ENCODE assay signal across 8 mouse cellular contexts in genomic region chr4:70311530-70311929, GRCm38 (mm10).
DNase-seq lines count a peak whose midpoint lies in the region; ATAC-seq lines count a peak whose summit lies in the region.

No protein-coding gene starts in this region.

- no peaks in the 10 kb centered on the region; the same call in 1 of the 2 replicates for H3K36me3 ChIP-seq in midbrain, embryonic 11.5 days (ENCODE audit: control insufficient read depth, insufficient read depth, low read length)
- H3K36me3 ChIP-seq in midbrain, embryonic 10.5 days, result peaks cover 44% of the 10 kb centered on the region

- WGBS in midbrain, embryonic 11.5 days, result 87% methylated on average over 5 of the region's 5 CpGs
- 94% methylated on average over 5 of the region's 5 CpGs for WGBS in midbrain, embryonic 10.5 days

- no peak overlapping the region for H3K4me3 ChIP-seq in midbrain, embryonic 11.5 days (ENCODE audit: low read depth, low read length)
- H3K4me3 ChIP-seq in midbrain, embryonic 10.5 days, result no peak overlapping the region

- no peak overlapping the region for H3K27ac ChIP-seq in midbrain, embryonic 11.5 days (ENCODE audit: low read depth, low read length)
- no peak overlapping the region for H3K27ac ChIP-seq in midbrain, embryonic 10.5 days (replicated peaks)

- H3K9me3 ChIP-seq in midbrain, embryonic 11.5 days (ENCODE audit: control insufficient read depth, low read length), result no peaks in the 10 kb centered on the region
- H3K9me3 ChIP-seq in midbrain, embryonic 10.5 days (replicated peaks), result no peaks in the 10 kb centered on the region

- no peaks in the 10 kb centered on the region for H3K27me3 ChIP-seq in midbrain, embryonic 11.5 days (ENCODE audit: control insufficient read depth, insufficient read depth, low read length)
- no peaks in the 10 kb centered on the region for H3K27me3 ChIP-seq in midbrain, embryonic 10.5 days (ENCODE audit: low read depth, poor library complexity, severe bottlenecking)

- no peaks in the 10 kb centered on the region for H3K4me1 ChIP-seq in midbrain, embryonic 11.5 days (ENCODE audit: control insufficient read depth, insufficient read depth, low read length)
- H3K4me1 ChIP-seq in midbrain, embryonic 10.5 days, result no peaks in the 10 kb centered on the region

- DNase-seq in midbrain, embryonic 11.5 days (ENCODE audit: low spot score, missing footprints), result no peak
- DNase-seq in midbrain, embryonic 10.5 days (ENCODE audit: low spot score), result no peak
- DNase-seq in cerebellum, postnatal 25 days, result peak; percentile 79 to 82
- DNase-seq in layer of hippocampus, adult 9-10 months (ENCODE audit: low spot score), result peak; percentile 48
- peak; percentile 26 for DNase-seq in retina, embryonic 14.5 days (ENCODE audit: low spot score)
- no peak for DNase-seq in kidney, postnatal 36 days
- no peak for DNase-seq in kidney, adult 8-10 months
- no peak for DNase-seq in gastrocnemius, postnatal 25 days

- H3K9ac ChIP-seq in midbrain, embryonic 11.5 days (ENCODE audit: low read length), result no peak overlapping the region

- ATAC-seq in midbrain, embryonic 11.5 days (ENCODE audit: low FRiP score), result 0 out of 2 replicates have a peak, but pooled peaks have one; percentile 27

- H3K4me2 ChIP-seq in midbrain, embryonic 11.5 days, result no peak overlapping the region

Comparison
In these comparisons a context has a peak if more than half of its experiments do, and no peak if none do; other contexts are left out.
1. DNase-seq: peak in cerebellum, postnatal 25 days (2 of 2), layer of hippocampus, adult 9-10 months (single experiment) and retina, embryonic 14.5 days (single experiment); none in midbrain, embryonic 11.5 days (single experiment), midbrain, embryonic 10.5 days (single experiment), kidney, postnatal 36 days (0 of 2), kidney, adult 8-10 months (0 of 2) and gastrocnemius, postnatal 25 days (single experiment).